Mouse (Mus musculus) adrenal gland, postnatal 4 days (tissue): ENCODE measurements at regions not wholly inside any gene's neighbourhood (a gene's known extent, or its start where the extent isn't known, plus 50 kb on each side); places are given as distances from the start of the nearest gene placed in this dataset.

ENCODE experiments used
- DNase-seq, 2 experiments: peaks; one replicate each; pipeline ENCODE4 v3.0.0; 2021 to 2022; ENCODE audit warnings: low spot score in 2 of 2, mixed read lengths in 2 of 2

- DNase-seq: no peak
Observed at GRCm38 (mm10) chr2:61354104-61354503, 224.3 kb upstream of the Tank start.

DNA sequence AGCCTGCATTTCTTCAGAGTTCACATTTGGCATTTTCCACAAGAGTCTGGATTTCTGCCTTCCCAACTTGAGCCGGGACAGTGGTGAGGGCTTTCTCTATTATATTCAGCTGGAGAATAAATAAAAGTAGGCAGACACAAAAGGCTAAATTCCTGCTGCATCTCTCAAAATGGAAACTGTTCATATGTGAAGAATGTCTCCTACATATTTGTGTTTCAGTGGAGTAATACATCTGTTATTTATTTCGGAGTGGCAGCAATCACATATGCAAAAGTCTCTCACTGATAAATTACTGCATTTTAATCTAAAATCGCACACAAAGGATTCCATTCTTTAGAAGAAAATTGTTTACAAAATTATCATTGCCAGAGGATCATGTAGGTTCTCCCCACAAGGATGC is 230.9 kb upstream of the Tank start:
- no peak for DNase-seq

DNA sequence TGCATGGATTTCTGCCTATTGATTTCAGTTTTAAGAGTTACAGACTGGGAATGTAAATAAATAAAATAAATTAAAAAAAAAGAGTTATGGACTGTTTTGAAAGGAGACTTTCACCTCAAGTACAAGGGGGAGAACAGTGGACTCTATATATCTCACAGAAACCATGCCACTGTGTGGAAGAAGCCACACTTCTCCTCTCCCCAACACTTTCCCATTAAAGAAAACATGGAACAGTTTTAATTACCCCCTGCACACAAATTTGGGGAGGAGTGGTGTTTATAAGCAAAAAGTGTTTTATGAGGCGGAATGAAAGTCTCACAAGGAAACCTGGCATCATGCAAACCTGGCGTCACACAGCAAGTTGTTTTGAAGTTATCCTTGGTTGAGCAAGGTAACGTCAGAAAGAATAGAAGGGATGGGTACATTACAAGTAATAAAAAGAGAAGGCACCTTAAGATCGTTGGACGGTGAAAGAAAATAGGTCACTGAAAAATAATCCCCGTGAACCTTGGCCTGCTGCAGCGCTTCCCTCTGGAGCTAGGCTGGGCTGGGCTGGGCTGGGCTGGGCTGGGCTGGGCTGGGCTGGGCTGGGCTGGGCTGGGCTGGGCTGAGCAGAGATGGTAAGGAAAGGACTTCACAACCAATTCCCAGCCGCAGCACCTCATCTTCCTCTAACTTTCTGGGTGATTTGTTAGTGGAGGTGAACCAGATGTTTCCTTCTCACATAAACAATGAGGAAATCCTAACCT is 232.2 kb upstream of the Tank start:
- no peak for DNase-seq

DNA sequence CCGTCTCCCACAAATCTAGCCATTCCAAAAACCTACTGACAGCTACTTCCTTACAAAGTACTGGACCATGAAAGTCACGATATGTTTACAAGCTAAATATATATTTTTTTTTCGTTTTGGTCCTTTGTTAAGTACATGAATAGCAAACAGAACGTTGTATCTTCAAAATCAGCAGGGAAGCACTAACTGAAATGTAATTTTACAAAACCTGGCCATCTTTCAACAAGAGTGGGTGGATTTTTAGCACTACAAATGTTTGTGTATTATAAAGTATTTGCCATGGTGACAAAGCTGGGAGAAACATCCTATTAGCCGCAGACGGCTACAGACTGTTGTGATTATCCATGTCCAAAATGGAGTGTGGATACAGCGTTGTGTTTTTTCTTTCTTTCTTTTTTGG is 233.1 kb upstream of the Tank start:
- DNase-seq: no peak

DNA sequence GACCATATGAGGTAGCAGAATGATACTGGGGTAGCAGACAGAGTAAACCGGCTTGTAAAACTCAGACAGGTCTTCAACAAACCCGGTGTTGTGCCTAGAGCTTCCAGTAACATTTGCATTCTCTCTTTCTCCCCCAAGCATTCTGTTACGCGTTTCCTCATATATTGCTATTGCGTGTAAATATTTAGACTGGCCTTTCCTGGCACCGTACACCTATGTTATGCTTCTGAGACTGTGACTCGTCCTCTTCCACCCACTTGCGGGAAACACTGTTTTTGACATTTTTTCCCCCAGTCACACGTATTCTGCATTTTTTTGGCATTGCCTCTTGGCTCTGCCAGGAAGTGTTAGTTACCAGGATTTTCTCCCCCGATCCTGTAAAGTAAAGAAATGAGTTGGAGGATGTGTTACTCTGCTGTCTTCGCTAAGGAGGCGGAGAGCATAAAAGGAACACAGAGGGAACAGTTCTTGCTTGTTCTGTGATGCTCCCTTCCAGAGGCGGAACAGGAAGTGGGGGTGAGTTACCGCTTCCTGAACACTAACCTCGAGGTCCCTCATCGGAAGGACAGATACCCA is 233.7 kb upstream of the Tank start:
- no peak for DNase-seq

- no peak for DNase-seq
Observed at GRCm38 (mm10) chr2:61341254-61341653, 237.1 kb upstream of the Tank start.

- no peak for DNase-seq
Observed at GRCm38 (mm10) chr2:61319226-61319625, 259.2 kb upstream of the Tank start.

DNA sequence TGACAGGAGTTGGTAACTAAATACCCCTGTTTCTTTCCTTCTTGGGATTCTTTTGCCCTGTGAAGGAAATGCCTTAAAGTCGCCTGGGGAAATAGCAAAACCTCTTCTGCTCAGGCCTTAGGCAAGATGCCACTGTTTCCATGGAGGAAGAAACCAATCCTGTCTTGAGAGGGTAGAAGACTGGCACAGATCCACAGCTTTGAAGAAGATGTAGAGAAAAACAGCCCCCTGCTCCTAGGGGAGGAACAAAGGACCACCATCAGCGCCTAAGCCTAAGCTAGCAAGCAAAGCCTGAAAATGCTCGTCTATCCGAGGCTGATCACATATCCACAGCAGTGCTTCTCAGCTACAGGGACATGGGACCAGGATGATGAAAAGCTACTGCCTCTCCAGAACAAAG is 268.0 kb upstream of the Tank start:
- DNase-seq: no peak

- no peak for DNase-seq
Observed at GRCm38 (mm10) chr2:61309219-61309618, 269.2 kb upstream of the Tank start.

GRCm38 (mm10) chr2:61297135-61297534 is 281.2 kb upstream of the Tank start:
- DNase-seq: peak in 1 of 2 experiments; percentile 19

DNA sequence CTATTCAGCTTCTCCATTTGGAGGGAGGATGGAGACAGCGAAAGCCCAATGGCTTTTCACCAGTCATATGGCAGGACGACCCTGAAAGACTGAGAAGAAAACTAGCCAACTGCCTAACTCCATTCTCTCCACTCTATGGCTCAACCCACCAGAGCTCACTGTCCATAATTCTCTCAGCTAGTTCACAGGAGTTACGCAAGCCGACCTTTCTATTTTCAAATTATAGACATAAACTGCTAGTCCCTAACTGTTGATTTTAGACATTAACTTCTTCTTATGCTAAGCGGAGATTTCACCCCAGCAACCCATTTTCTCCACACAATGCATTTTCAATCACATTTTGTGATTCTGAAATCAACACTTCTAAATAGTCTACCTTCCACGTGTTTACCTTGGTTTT is 281.8 kb upstream of the Tank start:
- no peak for DNase-seq

- peak in 1 of 2 experiments; percentile 10 for DNase-seq
Observed at GRCm38 (mm10) chr2:61295261-61295964, 283.0 kb upstream of the Tank start.

DNA sequence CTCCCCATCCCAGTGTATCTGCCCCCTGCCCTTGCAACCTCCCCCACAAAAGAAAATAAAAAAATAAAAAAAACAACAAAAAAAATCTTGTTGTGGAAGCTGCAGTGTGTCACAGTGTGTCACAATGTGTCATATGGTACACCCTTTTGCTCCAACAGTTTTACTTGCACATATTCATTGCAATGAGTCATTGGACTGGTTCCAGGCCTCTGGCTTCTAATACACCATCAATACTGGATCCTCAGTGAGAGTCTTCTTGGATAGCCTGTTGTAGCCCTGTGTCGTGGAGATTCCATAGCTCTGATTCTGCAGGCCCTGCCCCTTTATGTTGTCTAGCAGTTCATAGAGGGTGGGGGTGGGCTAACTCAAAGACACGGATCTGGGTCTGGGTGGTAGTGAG is 290.1 kb upstream of the Tank start:
- DNase-seq: no peak

DNA sequence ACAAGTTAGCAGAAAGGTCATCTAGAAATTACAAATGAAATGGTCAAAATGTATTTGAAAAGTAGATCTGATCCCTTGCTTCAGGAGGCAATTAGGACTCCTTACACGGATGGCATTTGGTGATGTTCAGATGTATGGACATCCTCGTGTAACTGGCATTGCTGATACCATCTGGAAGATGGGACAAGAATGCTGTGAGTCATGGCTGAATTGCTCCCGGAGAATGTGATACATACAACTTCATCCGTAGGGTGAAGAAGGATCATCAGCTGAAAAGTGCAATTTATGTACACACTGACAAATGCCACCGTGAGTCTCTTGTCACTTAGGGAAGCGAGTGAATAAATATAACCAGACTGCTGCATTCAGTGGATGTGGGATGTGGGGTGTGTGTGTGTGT is 293.7 kb upstream of the Tank start:
- no peak for DNase-seq

DNA sequence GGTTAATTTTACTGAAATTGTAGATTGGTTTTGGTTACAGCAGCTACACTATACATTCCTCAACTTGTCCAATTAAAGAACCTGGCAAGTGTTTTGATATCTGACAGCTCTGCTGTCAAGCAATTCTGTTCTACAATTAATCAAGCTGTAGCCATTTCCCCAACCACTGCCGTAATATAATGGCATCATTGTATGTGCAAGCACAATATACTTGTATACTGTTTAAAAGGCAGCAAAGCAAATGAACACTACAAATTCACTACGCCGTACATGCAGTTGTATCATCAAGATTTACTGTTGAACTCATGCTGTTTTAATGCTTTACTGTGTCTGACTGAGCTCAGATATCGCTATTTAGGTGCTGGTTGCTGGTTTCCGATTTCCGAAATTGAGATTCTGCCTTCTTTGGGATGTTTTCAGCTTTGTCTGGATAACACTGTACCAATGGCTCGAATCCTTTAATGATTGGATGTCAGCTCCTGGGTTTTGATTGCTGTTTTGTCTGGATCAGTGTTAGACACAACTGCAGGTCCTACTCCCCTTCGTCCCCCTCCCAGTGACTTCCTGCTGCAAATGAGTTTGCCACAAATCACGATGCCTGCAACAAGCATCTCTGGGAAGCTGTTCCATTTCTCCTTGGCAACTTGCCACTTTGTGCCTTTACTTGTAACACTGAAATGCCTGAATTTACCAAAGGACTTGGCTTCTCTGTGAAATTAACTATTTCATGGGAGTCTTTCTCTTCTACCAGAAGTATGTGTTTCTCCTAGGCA is 294.4 kb upstream of the Tank start:
- no peak for DNase-seq

DNA sequence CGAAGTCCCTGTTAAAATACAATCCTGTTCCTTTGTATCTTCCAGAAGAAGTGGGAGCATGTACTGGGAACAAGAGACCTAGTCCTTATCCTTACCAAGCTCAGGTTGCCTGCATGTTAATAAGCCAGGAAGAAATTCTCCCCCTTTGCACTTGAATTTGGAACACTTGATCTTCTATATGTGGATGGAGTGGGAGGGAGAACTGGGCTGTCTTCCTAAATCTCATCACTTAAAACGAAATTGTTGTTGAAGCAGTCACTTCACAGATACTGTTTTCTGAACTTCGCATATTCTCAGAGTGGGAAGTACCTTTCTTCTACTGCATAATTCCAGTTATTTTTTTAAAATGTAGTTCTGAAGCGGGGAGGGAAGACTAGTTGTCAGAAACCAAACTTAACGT is 305.7 kb upstream of the Tank start:
- no peak for DNase-seq

GRCm38 (mm10) chr2:61267706-61268105 is 304.7 kb upstream of the Rbms1 start:
- DNase-seq: no peak

DNA sequence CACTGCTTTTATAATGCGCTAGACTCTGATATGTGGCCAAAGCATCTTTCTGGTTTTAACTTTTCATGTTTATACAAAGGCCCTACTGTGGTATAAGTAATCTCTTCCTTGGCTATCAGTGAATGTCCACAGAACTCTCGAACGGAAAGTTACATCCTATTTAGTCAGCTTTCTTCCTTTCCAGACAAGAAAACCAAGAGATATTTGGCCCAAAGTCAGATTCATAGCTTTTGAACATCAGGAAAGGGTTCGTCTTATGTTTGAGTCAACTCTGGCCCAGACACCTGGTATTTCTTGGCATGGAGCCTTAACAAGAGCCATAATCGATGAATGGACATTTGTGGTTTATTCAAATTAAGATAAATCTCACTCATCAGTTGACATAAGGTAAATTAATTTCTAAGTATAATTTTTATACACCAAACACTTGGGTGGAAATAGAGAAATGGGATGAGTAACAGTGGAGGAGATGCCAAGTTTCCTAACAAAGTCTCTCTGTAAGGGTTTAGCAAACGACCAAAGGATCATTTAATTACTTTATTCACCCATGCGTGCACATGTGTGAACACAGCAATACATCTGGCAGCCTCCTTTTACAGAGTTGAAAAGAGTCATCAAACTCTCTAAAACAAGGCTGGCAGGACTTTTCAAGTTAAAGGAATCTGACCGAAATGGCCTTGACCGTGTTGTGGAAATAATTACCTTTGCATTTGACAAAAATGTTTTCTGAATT is 287.2 kb upstream of the Rbms1 start:
- DNase-seq: no peak

DNA sequence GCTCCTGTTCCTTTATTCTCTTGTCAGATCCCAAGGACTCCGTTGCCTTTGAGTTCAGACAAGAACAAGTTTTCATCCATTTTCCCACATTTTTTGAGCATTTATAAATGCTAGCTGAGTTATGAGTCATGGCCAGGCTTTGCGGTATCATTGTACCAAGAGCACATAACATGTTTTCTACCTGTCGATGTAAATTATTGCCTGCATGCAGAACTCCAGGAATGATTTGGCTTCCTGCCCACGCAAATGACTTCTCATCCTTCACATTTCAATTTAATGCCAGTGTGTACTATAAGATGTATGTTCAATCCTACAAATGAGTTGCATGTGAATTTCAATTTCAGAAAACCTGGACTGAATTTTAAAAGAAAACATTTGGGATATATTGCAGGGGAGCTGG is 285.0 kb upstream of the Rbms1 start:
- no peak for DNase-seq

GRCm38 (mm10) chr2:61247336-61247735 is 284.3 kb upstream of the Rbms1 start:
- no peak for DNase-seq

- DNase-seq: no peak
Observed at GRCm38 (mm10) chr2:61246691-61247258, 283.8 kb upstream of the Rbms1 start.
